Mouse (Mus musculus): ENCODE data around the gene Steap3. TPM values are rescaled to one million over a fixed set of nuclear protein-coding genes. Genes with fewer than 3 reads are reported as not detected.

Gene Steap3
- polyA plus RNA-seq, 1 experiment from 2014 or later, result 4.4 TPM

DNA sequence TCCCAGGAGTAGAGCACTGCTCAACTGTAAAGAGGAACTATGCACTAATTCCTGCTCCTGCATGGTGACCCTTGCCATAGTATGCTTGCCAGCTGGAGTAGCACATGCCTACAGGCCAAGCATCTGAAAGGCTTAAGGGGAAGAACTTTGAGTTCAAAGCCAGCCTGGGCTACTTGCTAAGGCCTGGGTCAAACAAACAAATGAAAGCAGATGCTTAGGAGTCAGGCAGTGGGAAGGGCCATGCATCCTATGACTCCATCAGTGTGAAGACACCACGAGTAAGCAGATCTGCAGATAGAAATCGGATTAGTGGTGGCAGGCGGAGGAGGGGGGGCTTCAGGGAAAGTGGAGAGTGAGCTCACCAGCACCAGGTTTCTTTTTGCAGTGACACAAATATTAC, 25.2 kb downstream of the Steap3 start:
- no peak for TF ChIP-seq CTCF (IDR thresholded peaks at IDR 0.05)
- TF ChIP-seq EP300 (IDR thresholded peaks at IDR 0.05), result no peak
- Histone ChIP-seq H3K4me3 (ENCODE audit: low read depth, low read length) (no peak overlapping the region), H3K9me3 (ENCODE audit: low read length) (no peaks in the 10 kb centered on the region), H3K36me3 (ENCODE audit: insufficient read depth, low read length) (no peaks in the 10 kb centered on the region), H3K4me1 (ENCODE audit: insufficient read depth, low read depth, low read length) (no peaks in the 10 kb centered on the region), H3K9ac (replicated peaks; ENCODE audit: low read depth) (no peak overlapping the region), H3K27ac (ENCODE audit: low read length) (no peak overlapping the region), H3K4me2 (replicated peaks; ENCODE audit: low read depth, low read length) (no peak overlapping the region), H3K27me3 (replicated peaks; ENCODE audit: insufficient read depth, low read length) (no peaks in the 10 kb centered on the region)
- 65% methylated on average over 3 of the region's 3 CpGs for WGBS
- no peak for ATAC-seq
- no peak for DNase-seq (ENCODE audit: low spot score)

DNA sequence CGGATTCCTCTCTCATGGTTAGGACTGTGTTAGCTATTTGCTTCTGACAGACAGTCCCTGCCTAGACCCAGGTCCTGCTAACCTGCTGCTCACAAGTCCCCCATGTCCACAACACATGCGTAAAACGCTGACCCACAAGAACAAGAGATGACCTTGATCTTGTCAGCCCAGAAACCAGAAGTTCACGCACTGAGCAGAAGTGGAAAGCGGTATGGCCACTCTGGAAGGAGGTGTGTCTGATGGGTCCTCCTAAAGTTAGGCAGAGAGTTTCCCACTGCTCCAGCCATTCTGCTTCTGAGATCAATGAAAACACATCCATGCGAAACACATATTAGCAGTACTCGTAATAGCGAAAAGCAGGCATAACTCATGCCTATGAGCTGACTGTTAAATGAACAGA, 25.6 kb downstream of the Steap3 start:
- no peaks in the 10 kb centered on the region for H3K9me3 ChIP-seq (ENCODE audit: low read length)
- H3K4me2 ChIP-seq (replicated peaks; ENCODE audit: low read depth, low read length), result no peak overlapping the region
- no peaks in the 10 kb centered on the region for H3K36me3 ChIP-seq (ENCODE audit: insufficient read depth, low read length)
- ATAC-seq, result no peak
- no peaks in the 10 kb centered on the region for H3K4me1 ChIP-seq (ENCODE audit: insufficient read depth, low read depth, low read length)
- 87% methylated on average over 8 of the region's 8 CpGs for WGBS
- no peak overlapping the region for H3K27ac ChIP-seq (ENCODE audit: low read length)
- no peak overlapping the region for H3K9ac ChIP-seq (replicated peaks; ENCODE audit: low read depth)
- no peak for TF ChIP-seq CTCF (IDR thresholded peaks at IDR 0.05)
- no peak for TF ChIP-seq EP300 (IDR thresholded peaks at IDR 0.05)
- H3K27me3 ChIP-seq (replicated peaks; ENCODE audit: insufficient read depth, low read length), result no peaks in the 10 kb centered on the region
- H3K4me3 ChIP-seq (ENCODE audit: low read depth, low read length), result no peak overlapping the region
- no peak for DNase-seq (ENCODE audit: low spot score)

DNA sequence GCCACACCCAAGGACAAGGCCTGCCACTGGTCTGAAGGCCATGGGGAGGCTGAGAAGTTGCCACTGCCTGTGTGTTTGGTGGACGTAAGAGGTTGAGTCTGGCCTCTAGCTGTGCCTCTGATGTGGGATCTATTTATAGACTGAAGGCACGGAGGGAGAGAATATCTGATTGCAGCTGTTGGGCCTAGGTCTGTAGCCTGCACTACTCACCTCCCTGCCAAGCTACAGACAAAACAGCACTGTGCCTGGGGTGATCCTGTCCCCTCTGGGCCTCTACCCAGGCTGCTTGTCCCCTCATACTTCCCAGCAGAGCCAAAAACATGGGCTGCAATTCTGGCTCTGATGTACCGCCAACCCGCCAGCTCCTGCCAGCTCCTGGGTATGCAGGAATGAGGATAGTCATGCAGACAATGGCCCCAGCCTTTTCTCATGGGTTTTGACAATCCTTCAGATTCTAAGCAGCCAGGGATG, 26.8 kb downstream of the Steap3 start:
- Histone ChIP-seq H3K9me3 (ENCODE audit: low read length) (no peaks in the 10 kb centered on the region), H3K36me3 (ENCODE audit: insufficient read depth, low read length) (no peaks in the 10 kb centered on the region), H3K4me3 (ENCODE audit: low read depth, low read length) (no peak overlapping the region), H3K4me1 (ENCODE audit: insufficient read depth, low read depth, low read length) (no peaks in the 10 kb centered on the region), H3K27ac (ENCODE audit: low read length) (no peak overlapping the region), H3K27me3 (replicated peaks; ENCODE audit: insufficient read depth, low read length) (no peaks in the 10 kb centered on the region), H3K9ac (replicated peaks; ENCODE audit: low read depth) (no peak overlapping the region), H3K4me2 (replicated peaks; ENCODE audit: low read depth, low read length) (no peak overlapping the region)
- ATAC-seq, result peak; percentile 42
- TF ChIP-seq CTCF (IDR thresholded peaks at IDR 0.05), result no peak
- no peak for TF ChIP-seq EP300 (IDR thresholded peaks at IDR 0.05)
- peak; percentile 27 for DNase-seq (ENCODE audit: low spot score)
- WGBS, result 50% methylated on average over 4 of the region's 4 CpGs

DNA sequence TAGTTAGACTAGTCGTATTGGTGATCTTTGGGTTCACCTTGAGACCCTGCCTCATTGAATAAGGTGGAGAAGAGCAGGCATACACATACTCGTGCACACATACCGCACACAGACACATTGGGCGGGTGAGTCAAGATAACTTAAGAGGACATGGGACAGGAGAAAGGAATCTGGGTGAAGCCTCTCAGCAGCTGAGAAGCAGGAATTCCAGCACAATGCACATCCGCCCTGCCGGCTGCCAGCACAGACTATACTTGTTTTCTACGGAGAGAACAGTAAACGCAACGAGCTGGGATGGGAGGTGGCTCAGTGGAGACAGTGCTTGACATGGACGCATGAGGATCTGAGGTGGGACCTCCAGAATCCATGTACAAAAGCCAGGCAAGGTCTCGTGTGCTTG, 27.9 kb downstream of the Steap3 start:
- Histone ChIP-seq H3K4me2 (replicated peaks; ENCODE audit: low read depth, low read length) (no peak overlapping the region), H3K4me3 (ENCODE audit: low read depth, low read length) (no peak overlapping the region), H3K9me3 (ENCODE audit: low read length) (no peaks in the 10 kb centered on the region), H3K4me1 (ENCODE audit: insufficient read depth, low read depth, low read length) (no peaks in the 10 kb centered on the region), H3K27ac (ENCODE audit: low read length) (no peak overlapping the region), H3K36me3 (ENCODE audit: insufficient read depth, low read length) (no peaks in the 10 kb centered on the region), H3K9ac (replicated peaks; ENCODE audit: low read depth) (no peak overlapping the region), H3K27me3 (replicated peaks; ENCODE audit: insufficient read depth, low read length) (no peaks in the 10 kb centered on the region)
- ATAC-seq (no peak), DNase-seq (ENCODE audit: low spot score) (no peak)
- WGBS, result 66% methylated on average over 11 of the region's 11 CpGs
- TF ChIP-seq CTCF (IDR thresholded peaks at IDR 0.05) (no peak), EP300 (IDR thresholded peaks at IDR 0.05) (no peak)

DNA sequence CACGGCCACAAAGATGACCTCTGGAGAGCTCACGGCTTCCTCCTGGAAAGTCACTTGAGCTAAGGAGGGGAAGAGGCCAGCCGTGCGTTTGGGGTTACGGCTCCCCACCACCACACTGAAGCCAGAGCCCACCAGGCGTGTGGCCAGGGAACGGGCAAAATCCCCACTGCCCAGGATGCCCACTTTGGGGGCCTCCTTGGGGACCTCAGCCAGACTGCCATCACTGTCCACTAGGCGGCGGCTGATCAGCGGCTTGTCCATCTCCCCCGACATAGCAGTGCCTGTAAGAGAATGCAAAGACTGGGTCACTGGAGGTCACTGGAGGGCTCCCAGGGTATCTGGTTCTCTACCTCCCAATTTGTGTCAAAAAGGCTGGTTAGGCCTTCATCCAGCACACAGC, 28.5 kb downstream of the Steap3 start:
- no peak for DNase-seq (ENCODE audit: low spot score)
- no peak overlapping the region for H3K4me2 ChIP-seq (replicated peaks; ENCODE audit: low read depth, low read length)
- no peak overlapping the region for H3K4me3 ChIP-seq (ENCODE audit: low read depth, low read length)
- TF ChIP-seq CTCF (IDR thresholded peaks at IDR 0.05) (peak; percentile 31), EP300 (IDR thresholded peaks at IDR 0.05) (no peak)
- no peaks in the 10 kb centered on the region for H3K27me3 ChIP-seq (replicated peaks; ENCODE audit: insufficient read depth, low read length)
- H3K9ac ChIP-seq (replicated peaks; ENCODE audit: low read depth), result no peak overlapping the region
- no peaks in the 10 kb centered on the region for H3K4me1 ChIP-seq (ENCODE audit: insufficient read depth, low read depth, low read length)
- WGBS, result 79% methylated on average over 11 of the region's 11 CpGs
- ATAC-seq, result no peak
- H3K36me3 ChIP-seq (ENCODE audit: insufficient read depth, low read length), result no peaks in the 10 kb centered on the region
- H3K27ac ChIP-seq (ENCODE audit: low read length), result no peak overlapping the region
- H3K9me3 ChIP-seq (ENCODE audit: low read length), result no peaks in the 10 kb centered on the region

DNA sequence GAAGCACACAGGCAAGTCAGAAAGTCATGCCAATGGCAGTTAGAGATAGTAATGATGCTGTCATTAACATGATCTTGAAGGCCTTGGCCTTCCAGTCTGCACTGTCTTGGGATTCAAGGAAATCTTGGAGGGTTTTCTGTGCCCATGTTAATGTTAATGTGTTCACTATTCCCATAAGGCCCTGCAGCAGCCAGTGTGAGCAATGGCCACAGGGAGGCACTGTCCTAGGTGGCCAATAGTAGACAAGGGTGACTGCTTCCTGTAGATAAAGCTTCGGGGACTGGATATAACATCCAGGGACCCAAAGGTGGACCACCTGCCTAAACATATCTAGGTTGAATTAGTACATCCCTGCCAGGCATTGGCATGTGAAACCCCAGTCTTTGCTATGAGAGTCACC, 35.4 kb downstream of the Steap3 start:
- ATAC-seq, result no peak
- no peaks in the 10 kb centered on the region for H3K4me1 ChIP-seq (ENCODE audit: insufficient read depth, low read depth, low read length)
- no peak; the same call in 1 of the 2 replicates for TF ChIP-seq CTCF (IDR thresholded peaks at IDR 0.05)
- TF ChIP-seq EP300 (IDR thresholded peaks at IDR 0.05), result no peak
- 67% methylated on average over 1 of the region's 1 CpGs for WGBS
- H3K9ac ChIP-seq (replicated peaks; ENCODE audit: low read depth), result no peak overlapping the region
- H3K9me3 ChIP-seq (ENCODE audit: low read length), result no peaks in the 10 kb centered on the region
- H3K27me3 ChIP-seq (replicated peaks; ENCODE audit: insufficient read depth, low read length), result no peaks in the 10 kb centered on the region
- H3K36me3 ChIP-seq (ENCODE audit: insufficient read depth, low read length), result no peaks in the 10 kb centered on the region
- no peak overlapping the region for H3K4me2 ChIP-seq (replicated peaks; ENCODE audit: low read depth, low read length)
- H3K4me3 ChIP-seq (ENCODE audit: low read depth, low read length), result no peak overlapping the region
- no peak overlapping the region for H3K27ac ChIP-seq (ENCODE audit: low read length)
- no peak for DNase-seq (ENCODE audit: low spot score)

DNA sequence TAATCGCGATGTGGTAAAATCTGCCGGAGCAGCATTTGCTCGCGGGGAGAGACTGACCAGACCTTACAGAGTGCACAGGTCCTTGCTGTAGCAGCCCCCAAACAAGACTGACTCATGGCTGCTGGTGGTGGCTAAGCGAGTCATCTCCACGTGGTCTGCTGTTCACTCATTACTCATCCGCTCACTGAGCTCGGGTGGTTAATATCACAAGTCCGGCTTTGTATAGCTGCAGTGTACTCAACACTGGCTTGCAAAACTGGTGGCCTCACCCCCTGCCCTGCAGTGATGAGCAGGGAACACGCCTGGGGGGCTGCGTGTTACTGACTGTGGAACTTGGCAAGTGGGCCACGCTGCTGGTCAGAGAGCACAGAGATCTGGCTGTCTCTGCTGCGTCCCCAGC, 36.1 kb downstream of the Steap3 start:
- H3K4me2 ChIP-seq (replicated peaks; ENCODE audit: low read depth, low read length), result no peak overlapping the region
- DNase-seq (ENCODE audit: low spot score), result no peak
- H3K36me3 ChIP-seq (ENCODE audit: insufficient read depth, low read length), result no peaks in the 10 kb centered on the region
- no peak overlapping the region for H3K4me3 ChIP-seq (ENCODE audit: low read depth, low read length)
- H3K4me1 ChIP-seq (ENCODE audit: insufficient read depth, low read depth, low read length), result no peaks in the 10 kb centered on the region
- H3K27ac ChIP-seq (ENCODE audit: low read length), result no peak overlapping the region
- WGBS, result 76% methylated on average over 14 of the region's 14 CpGs
- no peak for ATAC-seq
- TF ChIP-seq CTCF (IDR thresholded peaks at IDR 0.05), result no peak
- no peak for TF ChIP-seq EP300 (IDR thresholded peaks at IDR 0.05)
- no peak overlapping the region for H3K9ac ChIP-seq (replicated peaks; ENCODE audit: low read depth)
- H3K27me3 ChIP-seq (replicated peaks; ENCODE audit: insufficient read depth, low read length), result no peaks in the 10 kb centered on the region
- no peaks in the 10 kb centered on the region for H3K9me3 ChIP-seq (ENCODE audit: low read length)
